Mouse (Mus musculus): ENCODE data around the gene Hoxb7. TPM values are rescaled to one million over a fixed set of nuclear protein-coding genes. Genes with fewer than 3 reads are reported as not detected.
A peak's percentile ranks its signal among the peaks of the same experiment; 100 is the strongest.

The Hoxb7 gene
- polyA plus RNA-seq, 1 experiment from 2014 or later: 11.7 TPM

DNA sequence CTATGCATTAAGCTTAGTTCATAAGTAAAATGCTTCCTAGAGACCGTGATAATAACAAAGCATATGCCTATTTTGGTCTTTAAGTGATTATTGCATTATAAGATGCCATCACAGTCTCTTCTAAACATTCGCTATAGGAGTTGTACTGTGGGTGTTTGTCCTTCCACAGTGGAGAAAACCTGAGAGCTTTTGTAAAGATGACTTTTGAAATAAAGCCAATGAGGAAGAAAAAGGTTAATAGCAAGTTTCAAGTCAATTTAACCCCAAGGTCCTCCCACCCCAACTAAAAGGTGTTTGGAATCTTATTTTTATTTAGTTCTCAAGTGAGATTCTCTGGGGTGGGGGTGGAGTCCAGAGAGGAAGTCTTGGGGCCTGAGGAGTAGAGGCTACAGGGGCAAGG is 26.7 kb downstream of the Hoxb7 start:
- H3K36me3 ChIP-seq (ENCODE audit: control insufficient read depth, insufficient read depth, low read length): no peaks in the 10 kb centered on the region
- H3K9me3 ChIP-seq (ENCODE audit: control insufficient read depth, low read length): no peaks in the 10 kb centered on the region
- H3K27me3 ChIP-seq (replicated peaks; ENCODE audit: control insufficient read depth, insufficient read depth, low read length): no peaks in the 10 kb centered on the region
- WGBS: 45% methylated on average over 2 of the region's 2 CpGs
- H3K27ac ChIP-seq (ENCODE audit: low read depth): peak overlapping the region; percentile 99
- peak overlapping the region; percentile 55; the same call in 1 of the 2 replicates for H3K4me3 ChIP-seq (ENCODE audit: low read depth, low read length)
- ATAC-seq (replicated peaks; ENCODE audit: low FRiP score, low TSS enrichment, low read depth) (no peak), DNase-seq (ENCODE audit: low spot score) (no peak)
- peak overlapping the region; percentile 96 for H3K9ac ChIP-seq (ENCODE audit: low read length)
- peaks cover 69% of the 10 kb centered on the region for H3K4me1 ChIP-seq (replicated peaks; ENCODE audit: control insufficient read depth, insufficient read depth, low read length)
- H3K4me2 ChIP-seq (ENCODE audit: low read length): peak overlapping the region; percentile 89

DNA sequence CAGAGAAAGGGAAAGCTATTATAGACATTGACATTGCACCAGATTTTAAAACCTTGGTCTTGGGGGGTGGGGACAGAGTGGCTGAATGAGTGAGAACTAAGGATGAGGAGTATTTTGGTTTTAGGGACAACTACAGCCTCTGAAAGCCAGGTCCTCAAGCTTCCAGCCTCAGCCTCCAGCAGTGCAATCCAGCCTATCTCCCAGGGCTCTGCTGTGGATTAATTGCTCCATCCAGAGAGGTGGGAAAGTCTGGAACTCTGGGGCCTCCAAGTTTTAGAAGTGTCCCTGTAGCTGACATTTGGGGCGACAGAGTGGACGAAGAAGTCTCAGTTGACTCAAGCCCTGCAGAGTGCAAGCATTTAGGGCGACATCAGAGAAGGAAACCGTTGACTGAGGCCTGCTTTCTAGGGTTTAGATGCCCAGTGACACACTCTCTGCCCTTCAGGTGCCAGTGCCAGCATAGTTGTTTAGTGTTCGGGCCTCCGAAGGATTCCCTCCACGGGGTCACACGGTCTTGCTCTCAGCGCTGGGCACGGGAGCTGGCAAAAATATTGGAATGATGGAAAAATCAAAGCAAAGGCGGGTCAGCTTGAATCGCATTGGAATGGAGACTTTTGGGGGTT is 27.5 kb downstream of the Hoxb7 start:
- peak; percentile 67 for DNase-seq (ENCODE audit: low spot score)
- peaks cover 66% of the 10 kb centered on the region for H3K4me1 ChIP-seq (replicated peaks; ENCODE audit: control insufficient read depth, insufficient read depth, low read length)
- peak overlapping the region; percentile 55 for H3K4me3 ChIP-seq (ENCODE audit: low read depth, low read length)
- no peaks in the 10 kb centered on the region for H3K36me3 ChIP-seq (ENCODE audit: control insufficient read depth, insufficient read depth, low read length)
- H3K27ac ChIP-seq (ENCODE audit: low read depth): peak overlapping the region; percentile 99
- H3K4me2 ChIP-seq (ENCODE audit: low read length): peak overlapping the region; percentile 89
- H3K9me3 ChIP-seq (ENCODE audit: control insufficient read depth, low read length): no peaks in the 10 kb centered on the region
- no peak for ATAC-seq (replicated peaks; ENCODE audit: low FRiP score, low TSS enrichment, low read depth)
- WGBS: 16% methylated on average over 12 of the region's 12 CpGs
- H3K9ac ChIP-seq (ENCODE audit: low read length): peak overlapping the region; percentile 96
- no peaks in the 10 kb centered on the region for H3K27me3 ChIP-seq (replicated peaks; ENCODE audit: control insufficient read depth, insufficient read depth, low read length)

DNA sequence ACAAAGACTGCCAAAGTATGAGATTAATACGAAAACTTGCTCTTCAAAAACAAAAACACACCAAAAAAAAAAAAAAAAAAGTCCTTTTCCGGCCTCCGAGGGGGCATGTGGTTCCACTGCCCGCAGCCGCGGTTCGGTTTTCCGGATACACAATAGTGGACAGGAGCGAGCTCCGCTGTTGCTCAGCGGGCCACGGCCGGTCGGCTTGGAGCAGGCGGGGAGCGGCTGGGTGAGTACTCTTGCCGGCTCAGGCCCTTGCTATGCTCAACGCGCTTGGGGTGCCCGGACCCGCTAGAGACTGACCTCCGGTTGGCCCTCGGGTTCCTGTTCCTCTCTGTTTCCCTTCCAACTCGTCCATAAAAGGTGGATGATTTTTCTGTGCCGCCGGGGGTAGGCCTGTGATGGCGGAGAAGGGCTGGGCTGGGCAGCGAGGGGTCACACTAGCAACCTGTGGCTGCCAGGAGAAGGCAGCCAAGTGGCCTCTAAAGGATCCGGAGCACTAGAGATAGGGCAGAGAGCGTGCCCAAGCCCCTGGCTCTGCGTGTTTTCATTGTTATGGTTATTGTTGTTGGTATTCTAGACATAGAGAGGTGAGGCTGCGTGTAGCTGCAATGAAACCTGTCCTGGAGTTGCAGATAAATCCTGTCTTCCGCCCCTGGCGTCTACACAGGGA is 28.4 kb downstream of the Hoxb7 start:
- DNase-seq (ENCODE audit: low spot score) (peak; percentile 81), ATAC-seq (replicated peaks; ENCODE audit: low FRiP score, low TSS enrichment, low read depth) (no peak)
- Histone ChIP-seq H3K27me3 (replicated peaks; ENCODE audit: control insufficient read depth, insufficient read depth, low read length) (no peaks in the 10 kb centered on the region), H3K4me3 (ENCODE audit: low read depth, low read length) (peak overlapping the region; percentile 55), H3K27ac (ENCODE audit: low read depth) (peak overlapping the region; percentile 99), H3K4me1 (replicated peaks; ENCODE audit: control insufficient read depth, insufficient read depth, low read length) (peaks cover 59% of the 10 kb centered on the region), H3K9ac (ENCODE audit: low read length) (peak overlapping the region; percentile 96), H3K36me3 (ENCODE audit: control insufficient read depth, insufficient read depth, low read length) (no peaks in the 10 kb centered on the region), H3K9me3 (ENCODE audit: control insufficient read depth, low read length) (no peaks in the 10 kb centered on the region), H3K4me2 (ENCODE audit: low read length) (peak overlapping the region; percentile 89)
- 4% methylated on average over 34 of the region's 34 CpGs for WGBS

DNA sequence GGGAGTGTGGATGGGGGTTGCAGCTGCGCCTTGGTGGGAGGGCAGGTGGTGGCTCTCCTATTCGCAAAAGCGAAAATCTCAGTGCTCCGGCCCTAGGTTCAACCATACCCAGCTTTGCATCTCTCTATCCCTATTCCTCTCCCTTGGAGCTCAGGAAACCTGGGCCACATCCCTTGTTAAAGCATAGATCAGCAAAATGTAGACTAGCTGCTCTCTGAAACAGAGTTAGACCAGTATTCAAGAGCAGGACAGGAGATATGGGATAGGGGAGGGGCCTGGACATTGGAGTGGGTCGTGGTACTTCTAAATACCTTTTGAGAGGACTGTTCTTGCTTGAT is 28.9 kb downstream of the Hoxb7 start:
- 10% methylated on average over 5 of the region's 5 CpGs for WGBS
- Histone ChIP-seq H3K27ac (ENCODE audit: low read depth) (peak overlapping the region; percentile 99), H3K9me3 (ENCODE audit: control insufficient read depth, low read length) (no peaks in the 10 kb centered on the region), H3K4me3 (ENCODE audit: low read depth, low read length) (peak overlapping the region; percentile 55), H3K4me2 (ENCODE audit: low read length) (peak overlapping the region; percentile 89), H3K27me3 (replicated peaks; ENCODE audit: control insufficient read depth, insufficient read depth, low read length) (no peaks in the 10 kb centered on the region), H3K4me1 (replicated peaks; ENCODE audit: control insufficient read depth, insufficient read depth, low read length) (peaks cover 54% of the 10 kb centered on the region), H3K9ac (ENCODE audit: low read length) (peak overlapping the region; percentile 96), H3K36me3 (ENCODE audit: control insufficient read depth, insufficient read depth, low read length) (peaks cover under 1% of the 10 kb centered on the region; the same call in 1 of the 2 replicates)
- ATAC-seq (replicated peaks; ENCODE audit: low FRiP score, low TSS enrichment, low read depth) (no peak), DNase-seq (ENCODE audit: low spot score) (no peak)

DNA sequence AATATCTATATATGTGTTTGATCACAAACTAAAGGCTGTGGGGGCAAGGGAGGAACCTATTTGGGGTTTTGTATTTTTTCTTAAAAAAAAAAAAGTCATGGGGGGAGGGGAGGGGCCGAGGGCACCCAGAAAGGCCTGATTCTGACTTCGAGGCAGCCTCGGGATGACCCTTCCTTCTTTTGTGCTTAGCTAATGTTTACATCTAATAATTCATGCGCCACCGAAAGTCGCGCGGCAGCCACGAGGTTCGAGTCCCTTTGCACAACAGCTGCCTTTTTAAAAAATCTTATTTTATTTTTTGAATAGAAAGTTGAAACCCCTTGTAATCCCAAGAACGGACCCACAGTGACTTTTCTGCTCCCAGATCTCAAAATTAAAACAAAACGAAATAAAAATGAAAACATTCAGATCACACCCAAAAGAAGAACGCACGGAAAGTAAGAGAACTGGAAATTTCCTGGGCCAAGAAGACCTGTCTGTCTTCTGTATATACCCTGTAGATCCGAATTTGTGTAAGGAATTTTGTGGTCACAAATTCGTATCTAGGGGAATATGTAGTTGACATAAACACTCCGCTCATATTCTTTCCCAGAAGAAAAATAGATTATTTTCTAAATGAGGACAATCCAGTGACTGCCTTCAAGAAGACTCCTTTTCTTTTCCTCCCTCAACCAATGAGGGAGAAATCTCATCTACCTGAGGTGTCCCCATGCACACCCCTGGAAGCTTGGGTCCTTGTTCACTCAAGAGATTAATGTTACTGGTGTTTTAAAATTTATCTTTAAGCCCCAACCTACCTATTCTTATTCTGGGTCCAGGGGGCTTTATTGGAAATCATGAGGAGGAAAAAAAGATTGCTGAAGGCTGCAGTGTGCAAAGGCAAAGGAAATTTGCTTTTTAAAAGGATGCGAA is 30.5 kb downstream of the Hoxb7 start:
- peak overlapping the region; percentile 96 for H3K9ac ChIP-seq (ENCODE audit: low read length)
- peak overlapping the region; percentile 99 for H3K27ac ChIP-seq (ENCODE audit: low read depth)
- H3K36me3 ChIP-seq (ENCODE audit: control insufficient read depth, insufficient read depth, low read length): peaks cover 12% of the 10 kb centered on the region; the same call in 1 of the 2 replicates
- no peak for ATAC-seq (replicated peaks; ENCODE audit: low FRiP score, low TSS enrichment, low read depth)
- H3K4me3 ChIP-seq (ENCODE audit: low read depth, low read length): peak overlapping the region; percentile 69
- peaks cover 42% of the 10 kb centered on the region for H3K4me1 ChIP-seq (replicated peaks; ENCODE audit: control insufficient read depth, insufficient read depth, low read length)
- H3K27me3 ChIP-seq (replicated peaks; ENCODE audit: control insufficient read depth, insufficient read depth, low read length): no peaks in the 10 kb centered on the region
- DNase-seq (ENCODE audit: low spot score): no peak
- 14% methylated on average over 18 of the region's 18 CpGs for WGBS
- H3K9me3 ChIP-seq (ENCODE audit: control insufficient read depth, low read length): no peaks in the 10 kb centered on the region
- peak overlapping the region; percentile 89 for H3K4me2 ChIP-seq (ENCODE audit: low read length)

DNA sequence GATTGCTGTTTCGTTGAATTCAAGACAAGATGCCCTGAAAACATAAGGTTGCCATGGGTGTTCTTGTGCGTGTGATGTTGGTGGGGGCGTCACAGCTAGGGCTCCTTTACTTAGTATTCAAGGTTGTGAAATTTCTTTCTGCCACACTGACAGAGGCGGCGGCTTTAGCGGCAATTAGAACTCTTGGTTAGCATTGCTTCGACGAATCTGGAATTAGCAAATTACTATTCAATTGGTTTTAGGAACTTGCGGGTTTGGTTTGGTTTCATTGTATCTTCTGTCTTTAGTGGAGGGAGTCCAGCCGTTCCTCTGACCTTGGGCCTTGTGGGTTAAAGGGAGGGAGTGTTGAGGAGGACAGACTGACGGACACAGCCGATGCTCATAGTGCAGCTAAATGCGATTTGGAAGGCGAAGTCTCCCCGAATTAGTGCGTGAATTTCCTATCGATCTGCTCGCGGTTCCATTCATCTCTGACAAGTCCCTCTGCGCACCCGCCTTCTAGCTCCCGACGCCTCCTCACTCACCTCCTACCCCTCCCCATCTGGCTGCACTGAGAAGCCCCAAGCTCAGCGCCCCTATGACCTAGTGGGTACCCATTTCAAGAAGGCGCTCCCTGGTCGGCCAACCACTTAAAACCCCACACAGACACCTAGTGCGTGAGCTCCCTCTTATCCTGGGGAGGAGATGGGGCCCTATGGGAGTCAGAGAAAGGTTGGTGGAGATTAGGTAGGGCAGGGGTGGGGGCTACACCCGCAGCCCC is 31.4 kb downstream of the Hoxb7 start, which contains the start of gene Hoxb4:
Hoxb4 (plus strand) TSS at position 660 of the 760 bp plus-strand sequence.
- ATAC-seq (replicated peaks; ENCODE audit: low FRiP score, low TSS enrichment, low read depth): no peak; the same call in none of the 2 replicates
- Histone ChIP-seq H3K36me3 (ENCODE audit: control insufficient read depth, insufficient read depth, low read length) (peaks cover 12% of the 10 kb centered on the region; the same call in 1 of the 2 replicates), H3K9ac (ENCODE audit: low read length) (peak within 1 kb of the TSS; percentile 96), H3K4me3 (ENCODE audit: low read depth, low read length) (peak within 1 kb of the TSS; percentile 69), H3K27me3 (replicated peaks; ENCODE audit: control insufficient read depth, insufficient read depth, low read length) (no peaks in the 10 kb centered on the region), H3K27ac (ENCODE audit: low read depth) (peak within 1 kb of the TSS; percentile 99), H3K9me3 (ENCODE audit: control insufficient read depth, low read length) (no peaks in the 10 kb centered on the region), H3K4me2 (ENCODE audit: low read length) (peak within 1 kb of the TSS; percentile 89), H3K4me1 (replicated peaks; ENCODE audit: control insufficient read depth, insufficient read depth, low read length) (peaks cover 43% of the 10 kb centered on the region)
- peak; percentile 78 for DNase-seq (ENCODE audit: low spot score)
- WGBS: 6% methylated on average over 28 of the region's 28 CpGs

DNA sequence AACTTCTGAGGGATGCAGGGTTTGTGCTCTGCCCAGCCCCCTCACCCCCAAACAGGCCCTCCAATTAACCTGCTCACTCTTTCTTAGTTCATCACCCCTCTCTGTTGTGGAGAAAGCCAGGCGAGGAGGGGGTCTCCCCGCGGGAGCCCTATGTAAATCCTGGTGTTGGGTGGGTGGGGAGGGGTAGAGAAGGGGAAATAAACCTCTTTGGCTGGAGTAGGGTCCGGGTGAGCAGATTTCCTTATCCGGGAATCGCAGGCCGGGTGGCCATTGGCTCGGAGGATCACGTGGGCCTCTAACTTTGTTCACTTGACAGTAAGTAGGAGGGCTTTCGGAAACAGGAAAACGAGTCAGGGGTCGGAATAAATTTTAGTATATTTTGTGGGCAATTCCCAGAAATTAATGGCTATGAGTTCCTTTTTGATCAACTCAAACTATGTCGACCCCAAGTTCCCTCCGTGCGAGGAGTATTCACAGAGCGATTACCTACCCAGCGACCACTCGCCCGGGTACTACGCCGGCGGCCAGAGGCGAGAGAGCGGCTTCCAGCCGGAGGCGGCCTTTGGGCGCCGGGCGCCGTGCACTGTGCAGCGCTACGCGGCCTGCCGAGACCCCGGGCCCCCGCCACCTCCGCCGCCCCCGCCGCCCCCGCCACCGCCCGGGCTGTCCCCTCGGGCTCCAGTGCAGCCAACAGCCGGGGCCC is 32.1 kb downstream of the Hoxb7 start:
- ATAC-seq (replicated peaks; ENCODE audit: low FRiP score, low TSS enrichment, low read depth): peak; percentile 83
- peak; percentile 82 for DNase-seq (ENCODE audit: low spot score)
- no peaks in the 10 kb centered on the region for H3K27me3 ChIP-seq (replicated peaks; ENCODE audit: control insufficient read depth, insufficient read depth, low read length)
- H3K27ac ChIP-seq (ENCODE audit: low read depth): peak overlapping the region; percentile 99
- H3K36me3 ChIP-seq (ENCODE audit: control insufficient read depth, insufficient read depth, low read length): peaks cover 16% of the 10 kb centered on the region; the same call in 1 of the 2 replicates
- H3K9ac ChIP-seq (ENCODE audit: low read length): peak overlapping the region; percentile 96
- H3K4me3 ChIP-seq (ENCODE audit: low read depth, low read length): peak overlapping the region; percentile 69
- H3K4me2 ChIP-seq (ENCODE audit: low read length): peak overlapping the region; percentile 89
- no peaks in the 10 kb centered on the region for H3K9me3 ChIP-seq (ENCODE audit: control insufficient read depth, low read length)
- WGBS: under 1% methylated on average over 38 of the region's 45 CpGs
- H3K4me1 ChIP-seq (replicated peaks; ENCODE audit: control insufficient read depth, insufficient read depth, low read length): peaks cover 36% of the 10 kb centered on the region
